Mouse (Mus musculus) thymus, adult 2 months (tissue): ENCODE data around the gene Mustn1. TPM values are rescaled to one million over a fixed set of nuclear protein-coding genes. Genes with fewer than 3 reads are reported as not detected.

Source experiments
- DNase-seq: peaks from one replicate; pipeline ENCODE4 v3.0.0; 2021
- H3K27ac ChIP-seq: fragments of 200-500 bp; 2 replicates; pipeline ENCODE4 v1.5.1; 2012; ENCODE audit warnings: low read length, control low read depth; ENCODE audit not compliant: control insufficient read depth, insufficient read depth
- H3K27me3 ChIP-seq: fragments of 200-500 bp; 2 replicates; pipeline ENCODE4 v1.6.1; 2012; ENCODE audit warnings: mild to moderate bottlenecking, low read length, moderate library complexity, mixed read lengths; ENCODE audit not compliant: control insufficient read depth, insufficient read depth
- H3K36me3 ChIP-seq: fragments of 200-500 bp; 2 replicates; pipeline ENCODE4 v1.6.1; 2012; ENCODE audit warnings: mild to moderate bottlenecking, low read length, moderate library complexity; ENCODE audit not compliant: control insufficient read depth, insufficient read depth
- H3K4me1 ChIP-seq: fragments of 200-500 bp; replicated peaks from 2 replicates; pipeline ENCODE4 v1.6.1; 2012; ENCODE audit warnings: low read length; ENCODE audit not compliant: control insufficient read depth, insufficient read depth
- H3K4me3 ChIP-seq: fragments of 200-500 bp; 2 replicates; pipeline ENCODE4 v1.5.1; 2012; ENCODE audit warnings: mild to moderate bottlenecking, low read length, control low read depth, moderate library complexity; ENCODE audit not compliant: control insufficient read depth, insufficient read depth
- CTCF ChIP-seq: fragments of 200-500 bp; IDR thresholded peaks from 2 replicates; pipeline ENCODE4 v1.5.1; 2012; ENCODE audit warnings: mild to moderate bottlenecking, control low read depth, low read length, moderate library complexity, borderline replicate concordance; ENCODE audit not compliant: control insufficient read depth, poor library complexity, insufficient read depth; ENCODE audit errors: extremely low read depth
- POLR2A ChIP-seq: fragments of 200-500 bp; IDR thresholded peaks from 2 replicates; pipeline ENCODE4 v1.6.1; 2012; ENCODE audit warnings: mild to moderate bottlenecking, low read length, control low read depth, moderate library complexity; ENCODE audit not compliant: control insufficient read depth, poor library complexity, insufficient read depth; ENCODE audit errors: extremely low read depth
- WGBS: fragments of 180-500 bp; shearing (Covaris S2); methylation state at CpG from one replicate; pipeline ENCODE4 v1.1.7; 2018; 5-methylcytosine and 5-hydroxymethylcytosine counted together
- polyA plus RNA-seq: library from polyadenylated mRNA; depleted of rRNA; stranded (reverse); fragments of >200 nt; gene quantifications from 2 replicates; pipeline ENCODE4 v1.2.3, GENCODE M21; 2012; rRNA removed

Gene Mustn1
- polyA plus RNA-seq = 3.1 TPM in 2 replicates

DNA sequence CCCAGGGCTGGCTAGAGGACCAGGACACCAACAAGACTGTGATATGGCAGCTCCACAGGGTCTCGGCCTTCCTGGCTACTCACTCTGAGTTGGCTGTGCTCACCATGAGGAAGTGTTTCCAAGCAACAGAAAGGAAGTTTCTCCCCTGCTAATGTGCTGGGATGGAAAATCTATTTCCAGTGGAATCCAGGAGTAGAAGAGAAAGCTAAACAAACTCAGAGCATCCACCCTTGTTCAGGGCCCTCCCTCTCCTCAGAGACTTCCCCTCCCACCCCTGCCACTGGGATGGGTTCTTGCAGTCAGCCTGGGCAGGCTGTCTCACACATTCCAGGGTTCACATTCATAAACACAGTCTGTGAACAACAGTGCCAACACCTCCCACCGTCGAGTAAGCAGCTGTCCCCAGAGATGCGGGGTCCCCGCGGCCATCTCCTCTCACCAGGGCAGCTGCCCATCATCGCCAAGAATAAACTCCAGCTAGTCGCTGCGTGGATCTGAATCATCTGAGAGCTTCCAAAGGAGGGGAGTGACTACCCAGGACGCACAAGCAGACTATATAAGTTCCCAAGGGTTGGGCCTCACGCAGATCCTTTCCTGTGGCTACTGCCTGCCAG is at the start of gene Mustn1:
Gene Mustn1 (plus strand): TSS at position 243 of the 614 bp plus-strand sequence.
- 89% methylated on average over 11 of the region's 11 CpGs for WGBS
- Histone ChIP-seq H3K27ac (no peak within 1 kb of the TSS), H3K36me3 (no peaks in the 10 kb centered on the region), H3K27me3 (no peaks in the 10 kb centered on the region), H3K4me3 (no peak within 1 kb of the TSS), H3K4me1 (no peaks in the 10 kb centered on the region)
- no peak for TF ChIP-seq POLR2A
- TF ChIP-seq CTCF = no peak
- no peak for DNase-seq

DNA sequence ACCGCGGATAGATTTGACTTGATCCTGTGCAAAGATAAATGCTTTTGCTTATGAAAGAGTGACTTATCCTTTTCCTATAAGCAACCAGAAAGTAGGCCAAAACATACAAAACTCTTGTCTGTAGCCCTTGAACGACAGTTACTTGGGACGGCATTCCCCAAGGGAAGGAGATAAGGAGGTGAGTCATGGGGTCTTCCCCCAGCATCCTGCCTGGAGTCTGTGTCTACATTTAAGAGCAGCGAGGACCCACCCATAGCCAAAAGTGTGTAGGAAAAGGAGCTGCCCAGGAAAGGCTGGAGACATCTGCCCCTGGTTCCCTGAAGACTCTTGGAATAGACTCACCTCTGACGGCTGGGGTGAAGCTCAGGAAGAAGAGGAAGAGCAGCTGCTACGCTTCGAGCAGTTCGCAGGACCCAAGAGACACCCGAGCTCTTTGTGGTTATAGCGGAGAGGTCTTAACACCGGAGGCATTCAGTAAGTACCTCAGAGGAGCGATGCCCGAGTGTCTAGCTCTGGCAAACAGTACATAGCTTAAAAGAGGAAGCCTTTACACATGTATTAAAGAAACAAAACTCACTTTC is 41.5 kb upstream of the Mustn1 start:
- WGBS = 67% methylated on average over 14 of the region's 14 CpGs
- no peak for DNase-seq
- no peak for TF ChIP-seq CTCF
- no peak for TF ChIP-seq POLR2A
- no peak overlapping the region for H3K4me3 ChIP-seq
- H3K27me3 ChIP-seq = no peaks in the 10 kb centered on the region
- no peaks in the 10 kb centered on the region for H3K36me3 ChIP-seq
- no peaks in the 10 kb centered on the region for H3K4me1 ChIP-seq
- H3K27ac ChIP-seq = no peak overlapping the region

DNA sequence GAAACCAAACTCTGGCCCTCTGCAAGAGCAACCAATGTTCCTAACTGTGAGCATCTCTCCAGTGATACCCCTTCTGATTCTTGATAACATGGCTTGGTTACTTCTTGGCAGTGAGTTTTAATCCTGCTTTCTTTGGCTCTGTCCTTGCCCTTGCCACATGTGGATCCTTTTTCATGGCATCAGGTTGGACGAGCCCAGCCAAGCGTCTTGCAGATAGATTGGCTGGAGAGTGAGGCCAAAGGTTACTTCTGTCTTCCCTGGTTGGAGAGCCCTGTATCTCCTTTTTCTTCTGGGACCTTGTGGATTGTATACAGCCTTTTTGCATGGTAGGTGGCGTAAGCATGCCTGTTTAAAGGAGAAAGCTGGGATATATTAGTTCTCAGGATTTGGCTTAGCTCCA is 35.3 kb upstream of the Mustn1 start:
- no peak overlapping the region for H3K27ac ChIP-seq
- WGBS = 98% methylated on average over 3 of the region's 3 CpGs
- no peaks in the 10 kb centered on the region for H3K4me1 ChIP-seq
- no peak for DNase-seq
- TF ChIP-seq CTCF = no peak
- TF ChIP-seq POLR2A = no peak
- no peaks in the 10 kb centered on the region for H3K27me3 ChIP-seq
- H3K36me3 ChIP-seq = no peaks in the 10 kb centered on the region
- H3K4me3 ChIP-seq = no peak overlapping the region

DNA sequence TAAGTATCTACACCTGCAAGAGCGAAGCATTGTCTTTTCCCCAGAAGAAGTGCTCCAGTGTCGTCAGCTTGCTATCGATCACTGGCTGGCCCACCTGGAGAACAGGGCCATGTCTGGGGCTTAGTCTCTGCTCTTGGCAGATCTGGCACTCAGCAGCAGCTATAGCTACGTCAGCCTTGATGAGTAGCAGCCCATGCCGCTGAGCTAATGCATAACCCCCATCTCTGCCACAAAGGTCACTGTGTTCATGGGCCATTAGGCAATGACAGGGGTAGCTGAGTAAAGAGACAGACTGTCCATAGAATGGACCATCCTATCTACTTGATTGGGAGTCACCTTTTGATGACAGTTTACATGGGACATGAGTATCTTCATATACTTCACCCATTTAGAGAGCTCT is 28.5 kb upstream of the Mustn1 start:
- H3K4me3 ChIP-seq = no peak overlapping the region
- no peaks in the 10 kb centered on the region for H3K4me1 ChIP-seq
- no peaks in the 10 kb centered on the region for H3K27me3 ChIP-seq
- TF ChIP-seq POLR2A (no peak), CTCF (no peak)
- no peak overlapping the region for H3K27ac ChIP-seq
- DNase-seq = no peak
- 95% methylated on average over 5 of the region's 5 CpGs for WGBS
- H3K36me3 ChIP-seq = no peaks in the 10 kb centered on the region

DNA sequence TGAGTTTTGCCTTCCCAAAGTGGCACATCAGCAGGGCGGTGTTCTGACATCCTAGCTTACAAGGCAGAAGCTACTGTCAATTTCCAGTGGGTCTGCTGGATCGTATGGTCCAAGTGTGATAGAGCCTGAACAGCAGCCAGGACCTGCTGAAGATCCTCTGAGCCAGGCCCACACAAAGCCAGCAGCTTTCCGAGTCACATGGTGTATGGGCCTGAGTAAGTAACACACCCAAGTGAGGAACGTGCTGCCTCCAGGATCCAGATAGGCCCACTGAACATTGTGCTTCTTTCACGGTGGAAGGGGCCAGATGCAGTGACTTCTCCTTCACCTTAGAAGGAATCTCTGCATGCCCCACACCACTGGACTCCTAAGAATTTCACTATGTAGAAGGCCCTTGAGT is 26.7 kb upstream of the Mustn1 start:
- no peak overlapping the region for H3K27ac ChIP-seq
- no peak for DNase-seq
- 93% methylated on average over 5 of the region's 5 CpGs for WGBS
- no peaks in the 10 kb centered on the region for H3K36me3 ChIP-seq
- no peak overlapping the region for H3K4me3 ChIP-seq
- no peaks in the 10 kb centered on the region for H3K4me1 ChIP-seq
- TF ChIP-seq CTCF (no peak), POLR2A (no peak)
- H3K27me3 ChIP-seq = no peaks in the 10 kb centered on the region

DNA sequence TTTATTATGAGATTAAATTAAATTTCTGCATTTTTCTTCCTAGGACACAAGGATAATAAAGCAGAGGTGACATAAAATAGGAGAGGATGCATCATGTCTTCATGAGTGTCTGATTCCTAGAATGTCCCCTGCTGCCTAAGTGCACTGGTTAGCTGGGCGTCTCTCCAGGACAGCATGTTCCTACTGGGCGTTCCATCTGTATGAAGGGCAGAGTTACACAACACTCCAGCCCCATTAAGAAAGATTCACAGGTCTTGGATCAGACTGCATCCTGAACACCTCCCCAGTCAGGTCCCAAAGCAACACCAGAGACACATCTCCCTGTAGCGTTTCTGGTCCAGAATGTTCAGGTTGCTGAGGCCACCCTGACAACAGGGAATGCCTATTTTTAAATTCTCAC is 23.7 kb upstream of the Mustn1 start:
- no peak for TF ChIP-seq CTCF
- TF ChIP-seq POLR2A = no peak
- Histone ChIP-seq H3K36me3 (no peaks in the 10 kb centered on the region), H3K27ac (no peak overlapping the region), H3K4me3 (no peak overlapping the region), H3K4me1 (no peaks in the 10 kb centered on the region), H3K27me3 (no peaks in the 10 kb centered on the region)
- no peak for DNase-seq
- 94% methylated on average over 3 of the region's 3 CpGs for WGBS

DNA sequence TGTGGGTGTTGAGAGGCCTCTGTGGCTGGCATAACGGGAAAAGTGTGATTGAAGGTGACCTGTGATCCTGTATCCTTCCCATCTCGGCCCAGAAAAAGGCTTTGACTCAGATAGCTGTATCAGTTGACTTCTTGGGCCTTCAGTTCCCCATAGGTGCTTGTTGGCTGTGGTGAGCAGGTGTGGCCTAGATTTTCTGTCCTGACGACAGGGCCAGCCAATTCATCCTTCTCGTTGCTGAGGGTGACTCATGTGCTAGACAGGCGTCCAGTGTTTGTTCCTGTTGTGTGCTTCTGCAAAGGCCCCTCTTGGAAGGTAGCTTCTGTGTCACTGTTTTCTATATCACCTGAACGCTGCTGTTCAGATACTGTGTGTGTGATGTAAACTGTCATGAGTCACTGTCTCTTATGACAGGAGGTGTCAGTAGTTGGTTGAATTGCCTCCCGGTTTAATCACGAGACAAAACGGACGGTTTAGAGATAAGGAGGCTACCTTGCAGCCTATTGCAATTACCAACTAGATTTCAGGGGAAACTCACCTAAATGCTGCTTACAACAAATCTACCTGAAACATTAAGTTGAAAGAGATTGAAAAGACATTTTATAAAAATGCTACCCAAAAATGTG is 22.0 kb upstream of the Mustn1 start:
- Histone ChIP-seq H3K4me3 (no peak overlapping the region), H3K27ac (no peak overlapping the region), H3K27me3 (no peaks in the 10 kb centered on the region), H3K4me1 (no peaks in the 10 kb centered on the region), H3K36me3 (no peaks in the 10 kb centered on the region)
- DNase-seq = no peak
- WGBS = 94% methylated on average over 10 of the region's 10 CpGs
- TF ChIP-seq POLR2A (no peak), CTCF (no peak)
